Mouse (Mus musculus) small intestine, adult 2 months (tissue): ENCODE results near the gene Kdm1a. TPM values are rescaled to one million over a fixed set of nuclear protein-coding genes. Genes with fewer than 3 reads are reported as not detected.

ENCODE experiments used
- H3K27ac ChIP-seq: fragments of 200-500 bp; 2 replicates; pipeline ENCODE4 v1.5.1; 2012; ENCODE audit warnings: low read depth, low read length, control low read depth, inconsistent platforms; ENCODE audit not compliant: insufficient read depth
- H3K27me3 ChIP-seq: fragments of 200-500 bp; 2 replicates; pipeline ENCODE4 v1.6.1; 2012; ENCODE audit warnings: mild to moderate bottlenecking, moderate library complexity, low read length, inconsistent platforms; ENCODE audit not compliant: control insufficient read depth, insufficient read depth
- H3K36me3 ChIP-seq: fragments of 200-500 bp; 2 replicates; pipeline ENCODE4 v1.6.1; 2012; ENCODE audit warnings: mild to moderate bottlenecking, low read length, control low read depth, inconsistent platforms; ENCODE audit not compliant: control insufficient read depth, insufficient read depth
- H3K4me1 ChIP-seq: fragments of 200-500 bp; 2 replicates; pipeline ENCODE4 v1.6.1; 2012; ENCODE audit warnings: low read length, inconsistent platforms, mixed read lengths; ENCODE audit not compliant: control insufficient read depth, insufficient read depth, insufficient read length
- H3K4me3 ChIP-seq: fragments of 200-500 bp; 2 replicates; pipeline ENCODE4 v1.5.1; 2012; ENCODE audit warnings: low read depth, mild to moderate bottlenecking, control low read depth, inconsistent platforms, low read length, moderate library complexity
- CTCF ChIP-seq: fragments of 200-500 bp; IDR thresholded peaks from 2 replicates; pipeline ENCODE4 v1.5.1; 2012; ENCODE audit warnings: low read depth, mild to moderate bottlenecking, control low read depth, inconsistent platforms, low read length, moderate library complexity, mixed read lengths; ENCODE audit not compliant: insufficient replicate concordance, insufficient read length; ENCODE audit errors: extremely low read depth
- POLR2A ChIP-seq: fragments of 200-500 bp; IDR thresholded peaks from 2 replicates; pipeline ENCODE4 v1.6.1; 2012; ENCODE audit warnings: low read depth, mild to moderate bottlenecking, control low read depth, inconsistent platforms, low read length, moderate library complexity
- WGBS: fragments of 180-500 bp; shearing (Covaris S2); methylation state at CpG from one replicate; pipeline ENCODE4 v1.1.7; 2018; 5-methylcytosine and 5-hydroxymethylcytosine counted together
- polyA plus RNA-seq: library from polyadenylated mRNA; depleted of rRNA; stranded (reverse); fragments of >200 nt; gene quantifications from 2 replicates; pipeline ENCODE4 v1.2.3, GENCODE M21; 2012

The Kdm1a gene
- polyA plus RNA-seq, 1 experiment, result 16.0 TPM

GRCm38 (mm10) chr4:136601476-136601875 lies 1.0 kb downstream of the Kdm1a start:
- H3K4me1 ChIP-seq, result no peaks in the 10 kb centered on the region
- H3K27me3 ChIP-seq, result no peaks in the 10 kb centered on the region
- no peak for TF ChIP-seq CTCF
- TF ChIP-seq POLR2A, result no peak
- WGBS, result under 1% methylated on average over 13 of the region's 13 CpGs
- H3K36me3 ChIP-seq, result no peaks in the 10 kb centered on the region
- H3K4me3 ChIP-seq, result peak overlapping the region; percentile 98
- no peak overlapping the region for H3K27ac ChIP-seq

DNA sequence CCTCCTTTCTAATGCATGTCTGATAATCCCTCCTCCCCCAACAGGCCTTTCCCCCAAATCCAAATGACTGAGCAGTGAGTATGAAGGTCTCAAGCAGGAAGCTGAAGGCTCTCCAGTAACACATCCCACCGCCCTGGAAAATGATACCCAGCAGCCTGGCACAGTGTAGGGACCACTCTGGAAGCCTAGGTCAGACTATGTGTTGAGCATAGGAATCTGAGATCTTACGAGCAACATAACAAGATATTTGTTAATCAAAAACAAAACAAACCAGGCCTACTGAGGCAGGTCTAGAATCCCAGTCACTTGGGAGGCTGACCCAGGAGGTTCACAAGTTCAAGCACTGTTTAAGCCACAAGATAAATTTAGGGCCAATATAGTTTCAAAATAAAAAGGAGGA lies 2.0 kb downstream of the Kdm1a start:
- Histone ChIP-seq H3K36me3 (no peaks in the 10 kb centered on the region), H3K27me3 (no peaks in the 10 kb centered on the region), H3K4me1 (no peaks in the 10 kb centered on the region), H3K4me3 (no peak overlapping the region), H3K27ac (no peak overlapping the region)
- 87% methylated on average over 2 of the region's 2 CpGs for WGBS
- TF ChIP-seq CTCF, result no peak
- TF ChIP-seq POLR2A, result no peak

GRCm38 (mm10) chr4:136599869-136600268 lies 2.7 kb downstream of the Kdm1a start:
- no peak overlapping the region for H3K4me3 ChIP-seq
- H3K4me1 ChIP-seq, result no peaks in the 10 kb centered on the region
- H3K36me3 ChIP-seq, result no peaks in the 10 kb centered on the region
- TF ChIP-seq CTCF (no peak), POLR2A (no peak)
- 96% methylated on average over 3 of the region's 3 CpGs for WGBS
- H3K27ac ChIP-seq, result no peak overlapping the region
- no peaks in the 10 kb centered on the region for H3K27me3 ChIP-seq

- 77% methylated on average over 7 of the region's 7 CpGs for WGBS
These were observed 4.2 kb downstream of the Kdm1a start for GRCm38 (mm10) chr4:136598268-136598876.

DNA sequence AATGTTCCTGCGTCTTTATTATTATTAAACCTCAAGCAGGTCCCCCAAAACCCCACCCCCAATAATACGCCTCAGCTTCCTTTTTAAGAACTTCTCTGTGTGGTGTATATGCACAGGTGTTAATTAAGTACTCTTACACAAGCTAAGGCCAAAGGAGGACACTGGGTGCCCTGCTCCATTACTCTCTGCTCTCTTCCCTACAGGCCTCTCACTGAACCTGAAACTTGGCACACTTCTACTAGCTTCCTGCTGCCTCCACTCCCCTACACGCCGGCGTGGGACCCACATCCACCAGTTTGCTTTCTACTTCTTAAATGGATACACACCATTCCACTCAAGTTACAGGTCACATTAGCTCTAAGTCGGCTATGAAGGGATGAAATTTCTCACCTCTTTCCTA lies 7.3 kb downstream of the Kdm1a start:
- Histone ChIP-seq H3K4me1 (no peaks in the 10 kb centered on the region), H3K4me3 (no peak overlapping the region), H3K36me3 (peaks cover 7% of the 10 kb centered on the region), H3K27me3 (no peaks in the 10 kb centered on the region), H3K27ac (no peak overlapping the region)
- 80% methylated on average over 6 of the region's 6 CpGs for WGBS
- no peak for TF ChIP-seq CTCF
- TF ChIP-seq POLR2A, result no peak

More at GRCm38 (mm10) chr4:136598268-136598876, 4.2 kb downstream of the Kdm1a start:
- Histone ChIP-seq H3K27ac (no peak overlapping the region), H3K4me1 (no peaks in the 10 kb centered on the region), H3K36me3 (no peaks in the 10 kb centered on the region), H3K4me3 (no peak overlapping the region), H3K27me3 (no peaks in the 10 kb centered on the region)
- TF ChIP-seq CTCF (no peak), POLR2A (no peak)

DNA sequence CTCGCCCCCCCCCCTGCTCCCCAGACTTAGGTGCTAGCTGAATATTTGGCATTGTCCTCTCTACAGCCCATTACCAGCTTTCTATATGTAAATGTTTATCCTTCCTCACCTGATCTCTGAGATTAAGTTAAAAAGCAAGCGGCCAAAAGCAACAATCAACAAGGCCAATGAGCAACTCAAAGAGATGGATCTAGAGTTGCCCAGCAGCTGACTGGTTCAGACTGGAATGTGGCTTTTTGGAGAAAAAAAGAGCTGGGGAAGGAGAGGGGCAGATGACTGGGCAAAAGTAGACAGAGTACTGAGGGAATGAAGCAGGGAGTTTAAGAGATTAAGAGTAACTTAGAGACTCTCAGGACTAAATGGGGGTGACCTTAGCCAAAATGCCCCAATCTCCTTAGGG lies 8.5 kb downstream of the Kdm1a start:
- no peak overlapping the region for H3K4me3 ChIP-seq
- TF ChIP-seq POLR2A (no peak), CTCF (no peak)
- peaks cover 11% of the 10 kb centered on the region for H3K36me3 ChIP-seq
- no peaks in the 10 kb centered on the region for H3K27me3 ChIP-seq
- no peaks in the 10 kb centered on the region for H3K4me1 ChIP-seq
- no peak overlapping the region for H3K27ac ChIP-seq
- WGBS, result 89% methylated on average over 2 of the region's 2 CpGs

DNA sequence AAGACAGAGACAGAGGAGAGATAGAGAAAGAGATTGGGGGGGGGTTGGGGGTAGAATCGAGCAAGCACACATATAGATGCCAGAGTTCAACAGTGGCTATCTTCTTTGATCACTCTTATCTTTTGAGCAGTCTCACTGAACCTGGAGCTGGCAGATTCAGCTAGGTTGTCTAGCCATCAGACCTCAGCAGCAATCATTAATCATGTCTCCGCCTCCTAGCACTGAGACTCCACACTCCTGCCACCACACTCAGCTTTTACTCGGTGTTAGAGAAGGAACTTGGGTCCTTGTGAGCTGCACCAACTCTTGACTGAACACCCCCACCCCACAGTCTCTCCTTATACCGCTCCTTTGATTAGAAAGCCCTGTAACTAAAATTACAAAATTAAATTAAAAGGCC lies 10.4 kb downstream of the Kdm1a start:
- Histone ChIP-seq H3K27me3 (no peaks in the 10 kb centered on the region), H3K27ac (no peak overlapping the region), H3K4me3 (no peak overlapping the region), H3K4me1 (no peaks in the 10 kb centered on the region), H3K36me3 (peaks cover 11% of the 10 kb centered on the region)
- TF ChIP-seq POLR2A (no peak), CTCF (no peak)
- WGBS, result 41% methylated on average over 4 of the region's 4 CpGs
